Mouse (Mus musculus) CD4-positive, CD25-positive, alpha-beta regulatory T cell, adult 4 months (primary cell): Measurements from ENCODE around the gene Ptprm. TPM values are rescaled to one million over a fixed set of nuclear protein-coding genes. Genes with fewer than 3 reads are reported as not detected.

Source experiments
- ATAC-seq: one replicate; pipeline ENCODE4 v1.8.0; 2017
- polyA plus RNA-seq, 2 experiments: library from polyadenylated mRNA; unstranded; fragments of 100-300 nt; shearing (Covaris generic); gene quantifications; one replicate each; pipeline ENCODE4 v1.2.1; 2017

Gene Ptprm
- polyA plus RNA-seq, 2 experiments from 2014 or later = not detected

- no peak for ATAC-seq
Observed at GRCm38 (mm10) chr17:67133440-67134103, 220.7 kb downstream of the Ptprm start.

GRCm38 (mm10) chr17:67133026-67133425, 221.2 kb downstream of the Ptprm start:
- no peak for ATAC-seq

GRCm38 (mm10) chr17:67127530-67127929, 226.7 kb downstream of the Ptprm start:
- no peak for ATAC-seq

GRCm38 (mm10) chr17:67125596-67125995, 228.7 kb downstream of the Ptprm start:
- ATAC-seq = no peak

GRCm38 (mm10) chr17:67124294-67124693, 230.0 kb downstream of the Ptprm start:
- no peak for ATAC-seq

- ATAC-seq = no peak
Observed at GRCm38 (mm10) chr17:67123722-67124121, 230.5 kb downstream of the Ptprm start.

GRCm38 (mm10) chr17:67120863-67121262, 233.4 kb downstream of the Ptprm start:
- no peak for ATAC-seq

- ATAC-seq = no peak
Observed at GRCm38 (mm10) chr17:67118676-67119340, 235.4 kb downstream of the Ptprm start.

- ATAC-seq = no peak
Observed at GRCm38 (mm10) chr17:67114842-67115241, 239.4 kb downstream of the Ptprm start.

- ATAC-seq = no peak
Observed at GRCm38 (mm10) chr17:67112679-67113078, 241.6 kb downstream of the Ptprm start.

GRCm38 (mm10) chr17:67106176-67106575, 248.1 kb downstream of the Ptprm start:
- ATAC-seq = no peak

- no peak for ATAC-seq
Observed at GRCm38 (mm10) chr17:67102051-67102450, 252.2 kb downstream of the Ptprm start.

- ATAC-seq = no peak
Observed at GRCm38 (mm10) chr17:67090997-67091396, 263.3 kb downstream of the Ptprm start.

GRCm38 (mm10) chr17:67090153-67090552, 264.1 kb downstream of the Ptprm start:
- ATAC-seq = no peak

GRCm38 (mm10) chr17:67089611-67090010, 264.6 kb downstream of the Ptprm start:
- no peak for ATAC-seq

- no peak for ATAC-seq
Observed at GRCm38 (mm10) chr17:67087585-67087984, 266.7 kb downstream of the Ptprm start.

- no peak for ATAC-seq
Observed at GRCm38 (mm10) chr17:67086811-67087210, 267.4 kb downstream of the Ptprm start.

GRCm38 (mm10) chr17:67084501-67084900, 269.8 kb downstream of the Ptprm start:
- no peak for ATAC-seq

- no peak for ATAC-seq
Observed at GRCm38 (mm10) chr17:67084093-67084492, 270.2 kb downstream of the Ptprm start.

GRCm38 (mm10) chr17:67079570-67079969, 274.7 kb downstream of the Ptprm start:
- ATAC-seq = no peak

- ATAC-seq = no peak
Observed at GRCm38 (mm10) chr17:67073580-67073979, 280.7 kb downstream of the Ptprm start.

GRCm38 (mm10) chr17:67073139-67073538, 281.1 kb downstream of the Ptprm start:
- no peak for ATAC-seq

- ATAC-seq = no peak
Observed at GRCm38 (mm10) chr17:67071231-67072009, 282.8 kb downstream of the Ptprm start.

- ATAC-seq = no peak
Observed at GRCm38 (mm10) chr17:67063611-67064010, 290.6 kb downstream of the Ptprm start.
